Mouse (Mus musculus) bone marrow, adult 2 months (tissue): ENCODE results near the gene Rpl9-ps1. TPM values are rescaled to one million over a fixed set of nuclear protein-coding genes. Genes with fewer than 3 reads are reported as not detected.

Source experiments
- H3K27ac ChIP-seq: fragments of 200-500 bp; 2 replicates; pipeline ENCODE4 v1.5.1; 2012; ENCODE audit warnings: low read depth, mild to moderate bottlenecking, control low read depth, inconsistent platforms, low read length; ENCODE audit not compliant: control insufficient read depth, poor library complexity, insufficient read depth
- H3K4me1 ChIP-seq: fragments of 200-500 bp; 2 replicates; pipeline ENCODE4 v1.6.1; 2011; ENCODE audit warnings: low read length; ENCODE audit not compliant: control insufficient read depth, insufficient read depth
- H3K4me3 ChIP-seq: fragments of 200-500 bp; replicated peaks from 2 replicates; pipeline ENCODE3; 2011; ENCODE audit warnings: mild to moderate bottlenecking, low read depth, low read length, control low read depth; ENCODE audit not compliant: control insufficient read depth
- CTCF ChIP-seq: fragments of 200-500 bp; IDR thresholded peaks from 2 replicates; pipeline ENCODE4 v1.5.1; 2011; ENCODE audit warnings: low read length, control low read depth; ENCODE audit not compliant: control insufficient read depth, insufficient read depth
- POLR2A ChIP-seq: fragments of 200-500 bp; IDR thresholded peaks from 2 replicates; pipeline ENCODE4 v1.6.1; 2011; ENCODE audit warnings: low read depth, mild to moderate bottlenecking, control low read depth, low read length, borderline replicate concordance; ENCODE audit not compliant: control insufficient read depth
- WGBS: fragments of 180-500 bp; shearing (Covaris S2); methylation state at CpG from one replicate; pipeline ENCODE4 v1.1.7; 2018; 5-methylcytosine and 5-hydroxymethylcytosine counted together
- polyA plus RNA-seq: library from polyadenylated mRNA; stranded (reverse); fragments of >200 nt; gene quantifications from 2 replicates; pipeline ENCODE4 v1.2.4, GENCODE M21; 2011; ENCODE audit warnings: low replicate concordance; ENCODE audit not compliant: missing spikeins, insufficient read depth, insufficient read length

Rpl9-ps1 gene
- polyA plus RNA-seq, 1 experiment: not detected

DNA sequence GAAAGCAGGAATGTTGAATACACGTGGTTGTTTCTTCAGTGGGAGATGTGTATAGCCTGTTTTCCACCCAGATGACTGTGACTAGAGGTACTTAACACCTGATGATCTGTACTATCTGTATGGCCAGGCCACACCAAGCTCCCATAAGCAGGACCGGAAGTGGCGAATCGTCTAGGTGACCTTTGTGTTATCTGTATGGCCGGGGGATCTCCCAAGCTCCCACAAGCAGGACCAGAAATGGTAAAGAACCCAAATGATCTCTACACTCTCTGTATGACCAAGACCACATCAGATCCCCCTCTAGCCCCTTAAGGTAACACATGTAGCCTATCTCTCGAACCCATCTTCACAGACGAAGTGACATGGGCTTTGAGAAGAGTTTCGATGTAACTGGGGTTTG, 9.2 kb upstream of the Rpl9-ps1 start:
- Histone ChIP-seq H3K4me3 (no peak overlapping the region), H3K4me1 (peaks cover 1% of the 10 kb centered on the region; the same call in 1 of the 2 replicates), H3K27ac (no peak overlapping the region)
- WGBS: 76% methylated on average over 8 of the region's 8 CpGs
- TF ChIP-seq POLR2A: no peak
- no peak for TF ChIP-seq CTCF

DNA sequence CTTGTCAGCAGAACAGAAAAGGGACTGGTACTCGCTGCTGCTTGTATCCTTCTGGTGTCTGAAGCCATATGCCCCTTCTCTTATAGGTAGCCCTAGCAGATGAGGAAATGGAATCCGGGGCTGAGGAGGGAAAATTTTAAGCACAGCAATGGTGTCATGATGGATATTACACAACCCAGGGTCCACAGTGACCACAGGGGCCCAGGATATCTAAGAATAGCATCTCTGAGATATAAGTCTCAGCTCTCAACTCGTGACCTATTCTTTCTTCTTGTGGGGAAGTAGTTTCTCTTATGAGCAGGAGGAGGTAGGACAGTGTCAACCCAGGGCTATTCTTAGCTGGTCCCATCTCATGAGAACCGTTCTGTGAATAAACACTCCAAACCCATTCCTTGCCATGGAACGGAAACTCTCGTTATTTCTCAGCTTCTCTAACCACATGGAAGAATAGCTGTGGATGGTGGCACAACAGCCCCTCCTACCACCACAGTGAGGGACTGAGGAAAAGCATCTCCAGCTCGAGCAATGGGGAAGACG, 4.0 kb upstream of the Rpl9-ps1 start, which contains the start of gene Ccl3:
Gene Ccl3 (minus strand): TSS at position 51 of the 537 bp plus-strand sequence.
- 7% methylated on average over 8 of the region's 8 CpGs for WGBS
- peak within 1 kb of the TSS; percentile 50; the same call in 1 of the 2 replicates for H3K27ac ChIP-seq
- H3K4me1 ChIP-seq: peaks cover 5% of the 10 kb centered on the region; the same call in 1 of the 2 replicates
- TF ChIP-seq POLR2A (no peak), CTCF (no peak)
- peak within 1 kb of the TSS; percentile 29 for H3K4me3 ChIP-seq

DNA sequence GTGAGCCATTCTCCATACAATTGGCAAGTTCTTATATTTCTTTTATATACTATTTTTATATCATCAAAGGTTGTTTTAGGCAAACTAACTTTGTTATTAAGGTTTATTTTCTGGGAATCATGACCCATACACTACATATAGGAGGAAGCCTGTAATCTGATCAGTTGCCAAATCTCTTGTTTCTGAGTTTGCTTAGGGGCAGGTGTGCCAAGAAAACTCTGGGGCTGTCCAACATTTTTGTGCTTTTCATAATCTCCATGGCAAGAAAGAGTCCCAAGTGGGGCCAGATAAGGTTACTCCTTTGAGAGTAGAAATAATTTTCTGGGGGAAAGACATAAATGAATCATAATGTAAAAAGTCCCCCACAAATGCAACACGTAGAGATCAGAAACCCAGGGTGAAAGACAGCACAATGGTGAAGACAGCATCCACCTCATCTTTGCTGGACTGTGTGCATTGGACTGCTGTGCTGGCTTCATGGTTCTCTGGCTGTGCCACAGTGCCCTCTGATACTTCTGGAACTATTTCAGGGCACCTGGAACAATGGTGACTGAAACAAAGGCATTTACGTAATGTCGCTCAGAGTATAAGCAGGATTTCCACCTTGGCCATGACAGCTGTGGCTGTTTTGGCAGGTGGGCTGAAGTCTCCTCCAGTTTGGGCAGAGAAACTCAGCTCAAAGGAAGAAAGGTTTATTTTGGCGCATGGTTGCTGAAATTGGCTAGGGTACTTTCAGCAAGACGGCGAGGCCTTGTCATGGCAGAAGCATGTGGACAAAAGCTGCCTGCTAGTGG, 1.1 kb upstream of the Rpl9-ps1 start:
- Histone ChIP-seq H3K4me3 (no peak overlapping the region), H3K27ac (no peak overlapping the region), H3K4me1 (peaks cover 5% of the 10 kb centered on the region; the same call in 1 of the 2 replicates)
- TF ChIP-seq CTCF: no peak
- no peak for TF ChIP-seq POLR2A
- 92% methylated on average over 6 of the region's 6 CpGs for WGBS

GRCm38 (mm10) chr11:83641216-83641615, 4.2 kb downstream of the Rpl9-ps1 start:
- H3K27ac ChIP-seq: peak overlapping the region; percentile 70; the same call in 1 of the 2 replicates
- 7% methylated on average over 2 of the region's 2 CpGs for WGBS
- H3K4me1 ChIP-seq: peaks cover 2% of the 10 kb centered on the region; the same call in 1 of the 2 replicates
- TF ChIP-seq CTCF: no peak
- TF ChIP-seq POLR2A: no peak
- no peak overlapping the region for H3K4me3 ChIP-seq

- Histone ChIP-seq H3K4me1 (peaks cover 2% of the 10 kb centered on the region; the same call in 1 of the 2 replicates), H3K4me3 (no peak overlapping the region), H3K27ac (peak overlapping the region; percentile 91)
- TF ChIP-seq POLR2A (no peak), CTCF (no peak)
- under 1% methylated on average over 5 of the region's 5 CpGs for WGBS
These were observed 5.3 kb downstream of the Rpl9-ps1 start for GRCm38 (mm10) chr11:83640141-83640540.

DNA sequence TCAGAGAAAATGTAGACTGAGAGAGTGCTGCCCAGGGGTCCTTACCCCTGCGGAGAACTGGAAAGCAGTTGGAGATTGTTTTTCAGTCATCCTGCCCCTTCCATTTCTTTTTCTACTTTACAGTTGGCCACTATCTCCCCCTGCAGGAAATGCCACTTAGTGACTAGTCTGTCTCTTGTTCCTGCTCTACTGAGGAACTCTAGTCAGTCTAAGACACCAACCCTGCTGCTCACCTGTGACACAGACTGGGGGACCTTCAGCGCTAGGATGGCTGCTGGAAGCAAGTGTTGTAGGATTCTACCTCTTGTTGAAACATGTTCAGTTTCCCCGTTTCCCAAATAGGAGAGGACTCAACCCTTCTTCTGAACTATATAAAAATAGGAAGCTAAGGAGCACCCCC, 5.9 kb downstream of the Rpl9-ps1 start:
- TF ChIP-seq CTCF: no peak
- TF ChIP-seq POLR2A: no peak

DNA sequence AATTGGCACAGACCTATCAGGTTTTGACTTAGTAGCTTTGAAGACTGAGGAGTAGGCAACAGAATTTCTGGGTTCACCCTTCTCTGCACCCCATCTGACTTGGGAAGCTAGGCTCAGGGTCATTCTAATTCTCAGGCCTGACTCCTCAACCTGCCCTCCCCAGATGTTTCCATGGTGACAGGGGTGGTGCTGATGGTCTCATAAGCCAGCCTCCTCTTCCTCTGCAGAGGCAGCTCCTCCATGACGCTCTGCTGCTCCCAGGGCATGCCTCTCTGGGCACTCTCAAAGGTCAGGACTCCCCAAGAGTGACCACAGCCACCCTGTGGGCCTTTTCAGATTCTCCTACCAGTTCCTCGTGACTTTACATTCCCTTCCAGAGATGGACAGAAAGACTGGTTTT, 6.5 kb downstream of the Rpl9-ps1 start:
- H3K4me1 ChIP-seq: peaks cover 2% of the 10 kb centered on the region; the same call in 1 of the 2 replicates
- peak overlapping the region; percentile 78 for H3K27ac ChIP-seq
- TF ChIP-seq POLR2A (no peak), CTCF (no peak)
- WGBS: 24% methylated on average over 2 of the region's 2 CpGs
- H3K4me3 ChIP-seq: no peak overlapping the region

More for the DNA sequence above, 5.9 kb downstream of the Rpl9-ps1 start:
- Histone ChIP-seq H3K4me3 (no peak overlapping the region), H3K27ac (peak overlapping the region; percentile 91; the same call in 1 of the 2 replicates), H3K4me1 (peaks cover 2% of the 10 kb centered on the region; the same call in 1 of the 2 replicates)
- WGBS: 17% methylated on average over 3 of the region's 3 CpGs

DNA sequence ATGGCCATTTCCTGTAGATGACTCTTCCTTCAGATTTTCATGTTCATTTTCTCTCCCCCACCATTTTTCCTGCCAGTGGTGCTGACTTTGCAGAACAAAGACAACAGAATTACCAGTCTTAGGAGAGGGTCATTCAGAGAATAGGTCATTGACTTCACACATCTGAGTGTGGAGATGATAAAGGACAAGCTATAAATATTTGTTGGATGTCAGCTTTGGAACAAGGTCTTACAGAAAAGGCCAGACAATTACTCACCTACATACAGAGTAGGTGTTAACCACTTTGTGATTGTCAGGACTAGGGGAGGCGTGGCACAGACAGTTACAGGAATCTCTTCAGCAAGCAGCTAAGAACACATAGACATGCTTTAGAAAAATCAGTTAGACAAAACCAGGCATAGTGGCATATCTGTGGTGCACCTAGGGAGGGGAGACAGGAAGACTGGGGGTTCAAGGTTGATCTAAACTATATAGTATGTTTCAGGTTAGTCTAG, 8.6 kb downstream of the Rpl9-ps1 start:
- Histone ChIP-seq H3K4me3 (no peak overlapping the region), H3K4me1 (peaks cover 2% of the 10 kb centered on the region; the same call in 1 of the 2 replicates), H3K27ac (no peak overlapping the region)
- no peak for TF ChIP-seq POLR2A
- no peak for TF ChIP-seq CTCF
- WGBS: 77% methylated on average over 1 of the region's 1 CpGs
